Mouse (Mus musculus) small intestine, adult 2 months (tissue): ENCODE results near the gene Abcf3. TPM values are rescaled to one million over a fixed set of nuclear protein-coding genes. Genes with fewer than 3 reads are reported as not detected.

Experiments used
- H3K27ac ChIP-seq: fragments of 200-500 bp; 2 replicates; pipeline ENCODE4 v1.5.1; 2012; ENCODE audit warnings: low read depth, low read length, control low read depth, inconsistent platforms; ENCODE audit not compliant: insufficient read depth
- H3K27me3 ChIP-seq: fragments of 200-500 bp; 2 replicates; pipeline ENCODE4 v1.6.1; 2012; ENCODE audit warnings: mild to moderate bottlenecking, moderate library complexity, low read length, inconsistent platforms; ENCODE audit not compliant: control insufficient read depth, insufficient read depth
- H3K36me3 ChIP-seq: fragments of 200-500 bp; 2 replicates; pipeline ENCODE4 v1.6.1; 2012; ENCODE audit warnings: mild to moderate bottlenecking, low read length, control low read depth, inconsistent platforms; ENCODE audit not compliant: control insufficient read depth, insufficient read depth
- H3K4me1 ChIP-seq: fragments of 200-500 bp; 2 replicates; pipeline ENCODE4 v1.6.1; 2012; ENCODE audit warnings: low read length, inconsistent platforms, mixed read lengths; ENCODE audit not compliant: control insufficient read depth, insufficient read depth, insufficient read length
- H3K4me3 ChIP-seq: fragments of 200-500 bp; 2 replicates; pipeline ENCODE4 v1.5.1; 2012; ENCODE audit warnings: low read depth, mild to moderate bottlenecking, control low read depth, inconsistent platforms, low read length, moderate library complexity
- CTCF ChIP-seq: fragments of 200-500 bp; IDR thresholded peaks from 2 replicates; pipeline ENCODE4 v1.5.1; 2012; ENCODE audit warnings: low read depth, mild to moderate bottlenecking, control low read depth, inconsistent platforms, low read length, moderate library complexity, mixed read lengths; ENCODE audit not compliant: insufficient replicate concordance, insufficient read length; ENCODE audit errors: extremely low read depth
- POLR2A ChIP-seq: fragments of 200-500 bp; IDR thresholded peaks from 2 replicates; pipeline ENCODE4 v1.6.1; 2012; ENCODE audit warnings: low read depth, mild to moderate bottlenecking, control low read depth, inconsistent platforms, low read length, moderate library complexity
- WGBS: fragments of 180-500 bp; shearing (Covaris S2); methylation state at CpG from one replicate; pipeline ENCODE4 v1.1.7; 2018; 5-methylcytosine and 5-hydroxymethylcytosine counted together
- polyA plus RNA-seq: library from polyadenylated mRNA; depleted of rRNA; stranded (reverse); fragments of >200 nt; gene quantifications from 2 replicates; pipeline ENCODE4 v1.2.3, GENCODE M21; 2012

Abcf3 gene
- polyA plus RNA-seq, 1 experiment: 15.0 TPM

DNA sequence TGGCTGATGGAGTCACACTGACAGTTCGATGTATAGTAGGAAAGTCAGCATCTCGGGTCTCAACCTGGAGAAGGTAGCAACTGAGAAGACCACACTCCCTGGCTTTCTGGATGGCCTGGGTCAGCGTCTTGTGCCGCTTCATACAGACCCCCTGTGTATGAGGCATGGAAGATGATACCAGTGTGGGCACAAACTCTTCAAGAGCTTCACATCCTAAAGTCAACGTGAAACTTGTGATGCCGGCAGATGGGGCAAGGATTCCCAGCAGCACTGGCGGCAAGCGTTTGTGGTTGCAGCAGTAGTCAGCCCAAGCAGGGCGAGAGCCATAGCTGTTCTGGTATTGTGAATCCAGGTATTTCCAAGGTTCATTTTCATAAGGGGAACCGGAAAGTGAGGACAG, 2.7 kb upstream of the Abcf3 start:
- no peak for TF ChIP-seq POLR2A
- WGBS: 93% methylated on average over 10 of the region's 10 CpGs
- Histone ChIP-seq H3K4me1 (peaks cover 5% of the 10 kb centered on the region; the same call in 1 of the 2 replicates), H3K27me3 (no peaks in the 10 kb centered on the region), H3K27ac (no peak overlapping the region), H3K4me3 (no peak overlapping the region), H3K36me3 (peaks cover 40% of the 10 kb centered on the region)

DNA sequence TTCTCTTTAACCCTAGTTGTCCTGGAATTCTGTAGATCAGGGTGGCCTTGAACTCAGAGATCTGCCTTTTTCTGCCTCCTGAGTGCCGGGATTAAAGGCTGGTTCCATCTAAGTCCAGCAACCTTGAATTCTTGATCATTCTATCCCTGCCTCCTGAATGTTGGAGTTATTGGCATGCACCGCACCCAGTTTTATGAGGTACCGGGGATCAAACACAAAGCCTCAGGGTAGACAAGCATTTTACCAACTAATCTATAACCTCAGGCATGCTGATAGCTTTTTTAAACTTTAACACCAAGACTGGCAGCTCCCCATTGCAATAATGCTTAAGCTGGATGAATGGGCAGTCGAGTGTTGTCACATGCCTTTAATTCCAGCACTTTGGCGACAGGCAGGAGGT, 954 bp upstream of the Abcf3 start:
- Histone ChIP-seq H3K4me1 (peaks cover 5% of the 10 kb centered on the region; the same call in 1 of the 2 replicates), H3K4me3 (no peak overlapping the region), H3K36me3 (peaks cover 40% of the 10 kb centered on the region), H3K27me3 (no peaks in the 10 kb centered on the region), H3K27ac (peak overlapping the region; percentile 76)
- 22% methylated on average over 5 of the region's 5 CpGs for WGBS
- TF ChIP-seq CTCF (no peak), POLR2A (no peak)

DNA sequence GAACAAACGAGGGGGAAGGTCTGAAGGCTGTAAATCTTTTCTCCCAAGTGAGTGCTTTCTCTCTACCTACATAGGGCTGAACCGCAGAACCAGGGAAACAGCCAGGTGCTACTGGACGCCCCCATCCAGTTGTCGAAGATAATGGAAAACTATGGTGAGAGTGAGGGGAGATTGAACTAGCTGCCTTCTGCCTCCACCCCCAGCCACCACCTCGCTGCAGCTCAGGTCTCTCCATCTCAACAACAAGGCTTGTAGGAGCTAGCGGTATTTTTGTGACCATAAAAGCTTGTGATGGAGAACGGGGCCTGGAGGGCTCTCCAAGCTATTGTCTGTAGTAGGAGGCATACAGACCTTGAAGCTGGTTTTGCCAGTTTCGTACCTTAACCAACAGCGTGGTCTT, 784 bp downstream of the Abcf3 start:
- Histone ChIP-seq H3K4me1 (peaks cover 5% of the 10 kb centered on the region; the same call in 1 of the 2 replicates), H3K36me3 (peaks cover 45% of the 10 kb centered on the region), H3K27ac (no peak overlapping the region), H3K27me3 (no peaks in the 10 kb centered on the region), H3K4me3 (peak overlapping the region; percentile 82)
- TF ChIP-seq POLR2A (no peak), CTCF (no peak)
- 34% methylated on average over 9 of the region's 9 CpGs for WGBS

DNA sequence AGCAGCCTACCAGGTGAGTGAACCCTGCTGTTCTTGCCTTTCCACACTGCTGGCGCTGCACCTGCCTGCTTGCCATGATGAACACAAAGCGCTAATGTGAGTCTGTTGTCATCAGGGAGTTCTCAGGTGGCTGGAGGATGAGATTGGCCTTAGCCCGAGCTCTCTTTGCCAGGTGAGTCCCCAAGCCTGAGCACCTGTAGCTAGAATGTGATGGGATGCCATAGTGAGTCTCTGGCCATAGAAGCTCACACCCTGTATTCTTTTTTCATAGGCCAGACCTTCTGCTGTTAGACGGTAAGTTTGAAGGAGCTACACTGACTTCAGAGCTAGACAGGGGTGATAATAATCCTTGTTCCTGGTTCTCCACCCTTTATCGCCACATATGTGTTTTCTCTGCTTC, 3.3 kb downstream of the Abcf3 start:
- no peaks in the 10 kb centered on the region for H3K27me3 ChIP-seq
- no peak overlapping the region for H3K27ac ChIP-seq
- no peak overlapping the region for H3K4me3 ChIP-seq
- 93% methylated on average over 5 of the region's 5 CpGs for WGBS
- peaks cover 5% of the 10 kb centered on the region; the same call in 1 of the 2 replicates for H3K4me1 ChIP-seq
- H3K36me3 ChIP-seq: peaks cover 54% of the 10 kb centered on the region
- TF ChIP-seq POLR2A (no peak), CTCF (no peak)

DNA sequence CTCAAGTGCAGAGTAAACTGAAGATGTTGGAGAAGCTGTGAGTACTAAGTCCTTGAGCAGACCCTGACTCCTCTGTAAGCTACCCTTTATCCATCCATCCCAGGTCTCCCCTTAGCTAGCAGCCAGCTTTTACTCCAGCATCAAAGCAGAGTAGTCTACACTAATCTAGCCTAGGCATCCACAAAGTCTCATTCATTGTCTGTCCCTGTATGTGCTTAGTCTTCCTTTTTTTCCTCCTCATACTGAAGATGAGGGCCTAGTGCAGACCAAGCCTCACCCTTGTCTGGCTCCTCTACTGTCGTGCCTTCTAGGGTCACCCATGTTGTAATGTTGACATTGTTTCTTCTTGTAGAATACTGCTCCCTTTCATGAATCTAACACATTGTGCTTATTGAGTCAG, 4.2 kb downstream of the Abcf3 start:
- Histone ChIP-seq H3K4me3 (no peak overlapping the region), H3K27me3 (no peaks in the 10 kb centered on the region), H3K36me3 (peaks cover 58% of the 10 kb centered on the region), H3K4me1 (peaks cover 5% of the 10 kb centered on the region; the same call in 1 of the 2 replicates), H3K27ac (no peak overlapping the region)
- 86% methylated on average over 1 of the region's 1 CpGs for WGBS
- TF ChIP-seq POLR2A: no peak
- no peak for TF ChIP-seq CTCF

DNA sequence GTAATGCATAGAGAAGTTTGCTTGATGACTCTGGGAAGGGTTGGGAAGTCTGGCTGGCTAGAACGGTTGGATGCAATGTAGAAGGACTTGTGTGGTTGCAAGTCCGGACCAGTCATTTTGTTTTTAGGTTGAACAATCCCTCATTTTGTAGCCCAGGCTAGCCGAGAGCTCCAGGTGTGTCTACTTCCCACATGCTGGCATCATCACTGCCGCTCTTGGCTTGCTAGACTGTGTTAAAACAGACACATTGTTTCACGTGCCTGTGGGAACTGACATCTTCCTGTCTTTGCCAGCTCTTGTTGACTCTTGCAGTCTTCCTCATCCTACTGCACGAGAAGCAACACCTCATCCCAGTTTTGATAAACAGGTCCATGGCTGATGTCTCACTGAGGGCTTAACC, 6.6 kb downstream of the Abcf3 start:
- WGBS: 87% methylated on average over 6 of the region's 6 CpGs
- H3K27me3 ChIP-seq: no peaks in the 10 kb centered on the region
- no peak overlapping the region for H3K4me3 ChIP-seq
- no peaks in the 10 kb centered on the region for H3K4me1 ChIP-seq
- H3K36me3 ChIP-seq: peaks cover 78% of the 10 kb centered on the region
- no peak overlapping the region for H3K27ac ChIP-seq
- TF ChIP-seq POLR2A: no peak
- TF ChIP-seq CTCF: no peak

DNA sequence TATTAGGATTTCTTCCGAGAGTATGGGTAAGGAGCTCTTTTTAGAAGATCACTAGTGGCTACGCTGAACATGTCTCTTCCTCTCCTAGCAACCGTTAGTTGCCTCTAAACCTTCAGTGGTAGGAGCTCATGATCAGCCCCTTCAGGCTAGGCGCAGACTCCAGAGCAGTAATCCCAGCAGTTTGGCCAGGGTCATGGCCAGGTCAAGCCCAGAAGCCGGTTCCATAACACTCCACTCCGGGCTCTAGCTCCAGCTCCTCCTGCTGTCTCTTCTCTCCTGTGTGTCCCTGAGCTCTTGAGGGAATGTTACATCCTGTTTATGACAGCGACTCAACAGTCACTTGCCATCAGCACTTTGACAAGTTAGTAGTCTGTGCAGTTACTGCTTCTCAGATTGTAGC, 9.0 kb downstream of the Abcf3 start:
- H3K36me3 ChIP-seq: peaks cover 77% of the 10 kb centered on the region
- no peak for TF ChIP-seq CTCF
- TF ChIP-seq POLR2A: no peak
- H3K27ac ChIP-seq: no peak overlapping the region
- no peaks in the 10 kb centered on the region for H3K4me1 ChIP-seq
- no peaks in the 10 kb centered on the region for H3K27me3 ChIP-seq
- H3K4me3 ChIP-seq: no peak overlapping the region
- WGBS: 72% methylated on average over 7 of the region's 7 CpGs

DNA sequence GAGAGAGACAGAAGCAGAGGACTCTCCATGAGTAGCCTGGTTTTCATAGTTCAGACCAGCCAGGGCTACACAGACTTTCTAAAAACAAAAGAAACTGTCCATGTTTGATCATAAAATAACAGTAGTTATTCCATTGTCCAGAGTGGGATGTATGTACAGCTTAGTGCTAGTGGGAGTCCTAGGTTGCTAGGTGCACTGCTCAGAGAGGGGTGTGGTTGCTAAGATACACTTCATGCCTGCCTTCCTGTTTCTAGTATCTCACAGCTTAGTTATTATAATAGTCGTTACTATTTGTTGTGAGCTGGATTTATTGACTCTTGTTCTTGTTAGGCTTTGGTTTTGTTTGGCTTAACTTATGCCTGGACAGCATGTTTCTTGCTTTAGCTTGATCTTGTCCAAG, 16.7 kb downstream of the Abcf3 start:
- H3K36me3 ChIP-seq: peaks cover 21% of the 10 kb centered on the region
- H3K4me1 ChIP-seq: no peaks in the 10 kb centered on the region
- no peaks in the 10 kb centered on the region for H3K27me3 ChIP-seq
- H3K27ac ChIP-seq: no peak overlapping the region
- WGBS: 3% methylated on average over 1 of the region's 1 CpGs
- no peak overlapping the region for H3K4me3 ChIP-seq
- TF ChIP-seq POLR2A: no peak
- TF ChIP-seq CTCF: no peak
